Mouse (Mus musculus) liver, embryonic 14.5 days (tissue): ENCODE measurements around the gene Oip5. TPM values are rescaled to one million over a fixed set of nuclear protein-coding genes. Genes with fewer than 3 reads are reported as not detected.
"Not testable (repeated sequence)": the region's sequence is repeated elsewhere in the genome, so short reads cannot be mapped to it uniquely, and the experiment has no call there.

ENCODE experiments used
- ATAC-seq: fragments of 200-750 bp; cut with Nextera tagmentation; 2 replicates; pipeline ENCODE4 v1.8.0; 2017; ENCODE audit warnings: moderate number of reproducible peaks, mild to moderate bottlenecking, moderate library complexity; ENCODE audit not compliant: insufficient read depth
- DNase-seq, 3 experiments: peaks; one replicate each; pipeline ENCODE4 v3.0.0-alpha.2; 2012 to 2013; ENCODE audit warnings: low read depth in 3 of 3, low spot score in 3 of 3
- H3K27ac ChIP-seq: fragments of 300-500 bp; sonication (generic); 2 replicates; pipeline ENCODE4 v1.5.1; 2014; ENCODE audit warnings: moderate library complexity, mild to moderate bottlenecking, control low read depth, inconsistent platforms
- H3K27me3 ChIP-seq: fragments of 300-500 bp; sonication (generic); 2 replicates; pipeline ENCODE4 v1.6.1; 2014; ENCODE audit warnings: mild to moderate bottlenecking, low read length, moderate library complexity; ENCODE audit not compliant: control insufficient read depth, insufficient read depth
- H3K36me3 ChIP-seq: fragments of 300-500 bp; sonication (generic); replicated peaks from 2 replicates; pipeline ENCODE4 v1.6.1; 2014; ENCODE audit warnings: low read depth; ENCODE audit not compliant: control insufficient read depth, insufficient read depth
- H3K4me1 ChIP-seq, 2 experiments: fragments of 200-500 bp in 1 of 2; fragments of 300-500 bp in 1 of 2; sonication (generic) in 1 of 2; replicated peaks; 2 replicates each; pipeline ENCODE4 v1.6.1; 2012 to 2014; ENCODE audit warnings: antibody characterized with exemption in 1 of 2, inconsistent platforms in 1 of 2, low read length in 1 of 2; ENCODE audit not compliant: control insufficient read depth in 2 of 2, insufficient read depth in 2 of 2
- H3K4me2 ChIP-seq: fragments of 300-500 bp; sonication (generic); 2 replicates; pipeline ENCODE4 v1.6.1; 2014; ENCODE audit warnings: low read depth, mild to moderate bottlenecking, control low read depth, moderate library complexity
- H3K4me3 ChIP-seq, 2 experiments: fragments of 200-500 bp in 1 of 2; fragments of 300-500 bp in 1 of 2; sonication (generic) in 1 of 2; 2 replicates each; pipeline ENCODE4 v1.5.1; 2012 to 2014; ENCODE audit warnings: low read depth in 2 of 2, low read length in 2 of 2, mild to moderate bottlenecking in 2 of 2, control low read depth in 1 of 2, inconsistent platforms in 1 of 2, moderate library complexity in 1 of 2; ENCODE audit not compliant: insufficient read depth in 1 of 2
- H3K9ac ChIP-seq: fragments of 300-500 bp; sonication (generic); replicated peaks from 2 replicates; pipeline ENCODE4 v1.6.1; 2014; ENCODE audit warnings: mild to moderate bottlenecking, control low read depth, moderate library complexity
- H3K9me3 ChIP-seq: fragments of 300-500 bp; sonication (generic); 2 replicates; pipeline ENCODE4 v1.6.1; 2016; ENCODE audit warnings: low read length, mixed read lengths; ENCODE audit not compliant: control insufficient read depth
- CTCF ChIP-seq: IDR thresholded peaks from 2 replicates; pipeline ENCODE4 v1.5.1; 2016; ENCODE audit warnings: antibody characterized with exemption, low read depth, control low read depth
- EP300 ChIP-seq: IDR thresholded peaks from 2 replicates; pipeline ENCODE4 v1.6.1; 2016; ENCODE audit warnings: antibody characterized with exemption, low read depth
- WGBS: fragments of 180-500 bp; shearing (Covaris S2); extraction: QIAGEN DNeasy Blood & Tissue Kit; methylation state at CpG from one replicate; pipeline ENCODE4 v1.1.7; 2014; ENCODE audit not compliant: insufficient replicate concordance; 5-methylcytosine and 5-hydroxymethylcytosine counted together
- polyA plus RNA-seq, 2 experiments: library from polyadenylated mRNA; depleted of rRNA in 1 of 2; stranded (reverse) in 1 of 2; unstranded in 1 of 2; fragments of >200 nt; fragmentation: Nextera tagmentation in 1 of 2; extraction: Ambion mirVana in 1 of 2; gene quantifications; 2 replicates each; pipeline versions ENCODE4 v1.2.1 to v1.2.3; 2012 to 2014

Oip5 gene
- polyA plus RNA-seq, 2 experiments, result 23.9 to 30.1 TPM

- Histone ChIP-seq H3K9ac (no peak overlapping the region), H3K27me3 (no peaks in the 10 kb centered on the region), H3K27ac (no peak overlapping the region), H3K4me2 (no peak overlapping the region), H3K9me3 (no peaks in the 10 kb centered on the region), H3K4me1 (no peaks in the 10 kb centered on the region), H3K4me3 (no peak overlapping the region), H3K36me3 (peaks cover 97% of the 10 kb centered on the region)
- WGBS, result 82% methylated on average over 5 of the region's 5 CpGs
- TF ChIP-seq CTCF (no peak), EP300 (no peak)
- no peak for ATAC-seq
- DNase-seq, result no peak
These were observed 23.1 kb upstream of the Oip5 start for GRCm38 (mm10) chr2:119641214-119641912.

- H3K36me3 ChIP-seq, result peaks cover 99% of the 10 kb centered on the region
- H3K27me3 ChIP-seq, result no peaks in the 10 kb centered on the region
- WGBS, result 100% methylated on average over 1 of the region's 1 CpGs
- DNase-seq (no peak), ATAC-seq (no peak)
- no peaks in the 10 kb centered on the region for H3K4me1 ChIP-seq
- no peaks in the 10 kb centered on the region for H3K9me3 ChIP-seq
- no peak overlapping the region for H3K4me2 ChIP-seq
- no peak for TF ChIP-seq EP300
- no peak for TF ChIP-seq CTCF
- no peak overlapping the region for H3K27ac ChIP-seq
- H3K9ac ChIP-seq, result no peak overlapping the region
- no peak overlapping the region for H3K4me3 ChIP-seq
These were observed 18.5 kb upstream of the Oip5 start for GRCm38 (mm10) chr2:119636781-119637180.

- peaks cover 15% of the 10 kb centered on the region in 2 experiments; a peak in 3 of 4 replicates for H3K4me1 ChIP-seq
- H3K36me3 ChIP-seq, result peaks cover 46% of the 10 kb centered on the region
- 89% methylated on average over 2 of the region's 2 CpGs for WGBS
- no peak overlapping the region for H3K27ac ChIP-seq
- no peaks in the 10 kb centered on the region for H3K9me3 ChIP-seq
- peak overlapping the region; percentile 25 to 82; a peak in 3 of 4 replicates for H3K4me3 ChIP-seq
- DNase-seq (no peak), ATAC-seq (no peak)
- H3K4me2 ChIP-seq, result peak overlapping the region; percentile 70
- H3K9ac ChIP-seq, result peak overlapping the region; percentile 37
- TF ChIP-seq CTCF (no peak), EP300 (no peak)
- no peaks in the 10 kb centered on the region for H3K27me3 ChIP-seq
These were observed 3.0 kb upstream of the Oip5 start for GRCm38 (mm10) chr2:119621302-119621701.

- 3% methylated on average over 6 of the region's 6 CpGs for WGBS
- H3K9me3 ChIP-seq, H3K27me3 ChIP-seq, ATAC-seq, DNase-seq: not testable (repeated sequence)
- peaks cover 36% of the 10 kb centered on the region for H3K36me3 ChIP-seq
- H3K4me2 ChIP-seq, result peak overlapping the region; percentile 70
- peak overlapping the region; percentile 95 for H3K9ac ChIP-seq
- H3K4me1 ChIP-seq, result peaks cover 15% of the 10 kb centered on the region in 2 experiments; a peak in 3 of 4 replicates
- H3K27ac ChIP-seq, result peak overlapping the region; percentile 82
- H3K4me3 ChIP-seq, result peak overlapping the region; percentile 82 to 99
These were observed 733 bp upstream of the Oip5 start for GRCm38 (mm10) chr2:119619002-119619401.

- 0% methylated on average over 13 of the region's 13 CpGs for WGBS
- Histone ChIP-seq H3K4me2 (peak overlapping the region; percentile 76), H3K9ac (peak overlapping the region; percentile 90), H3K36me3 (peaks cover 34% of the 10 kb centered on the region), H3K9me3 (no peaks in the 10 kb centered on the region), H3K4me1 (peaks cover 15% of the 10 kb centered on the region in 2 experiments; a peak in 3 of 4 replicates), H3K4me3 (peak overlapping the region; percentile 82 to 93), H3K27me3 (no peaks in the 10 kb centered on the region), H3K27ac (peak overlapping the region; percentile 88)
- no peak for TF ChIP-seq EP300
- no peak for TF ChIP-seq CTCF
- ATAC-seq (peak; percentile 71), DNase-seq (peak; percentile 52 to 64 (median 53))
These were observed 449 bp downstream of the Oip5 start for GRCm38 (mm10) chr2:119617841-119618198.
